Mouse (Mus musculus) lung, postnatal 0 days (tissue): ENCODE measurements around the gene Rdh5.

Experiments used
- CTCF ChIP-seq: IDR thresholded peaks from 2 replicates; pipeline ENCODE4 v1.5.1; 2016; ENCODE audit warnings: antibody characterized with exemption, mild to moderate bottlenecking
- EP300 ChIP-seq: IDR thresholded peaks from 2 replicates; pipeline ENCODE4 v1.6.1; 2016; ENCODE audit warnings: antibody characterized with exemption, mild to moderate bottlenecking, control low read depth

- TF ChIP-seq EP300 (no peak), CTCF (no peak)
These were observed 22.0 kb downstream of the Rdh5 start, which contains the start of gene Cd63 for GRCm38 (mm10) chr10:128900698-128901097.
